Mouse (Mus musculus) cortical plate, adult 2 months (tissue): ENCODE results near the gene Uqcr11.

Source experiments
- CTCF ChIP-seq: fragments of 200-500 bp; IDR thresholded peaks from 2 replicates; pipeline ENCODE4 v1.5.1; 2011; ENCODE audit warnings: mild to moderate bottlenecking, control low read depth, low read length; ENCODE audit not compliant: insufficient read depth; ENCODE audit errors: extremely low read depth
- POLR2A ChIP-seq: fragments of 200-500 bp; IDR thresholded peaks from 2 replicates; pipeline ENCODE4 v1.6.1; 2011; ENCODE audit warnings: mild to moderate bottlenecking, low read length, control low read depth; ENCODE audit not compliant: insufficient read depth; ENCODE audit errors: extremely low read depth

GRCm38 (mm10) chr10:80392687-80393086, 13.9 kb downstream of the Uqcr11 start:
- TF ChIP-seq CTCF (no peak), POLR2A (no peak)
